Mouse (Mus musculus): Measurements from ENCODE around the gene Aloxe3.

DNA sequence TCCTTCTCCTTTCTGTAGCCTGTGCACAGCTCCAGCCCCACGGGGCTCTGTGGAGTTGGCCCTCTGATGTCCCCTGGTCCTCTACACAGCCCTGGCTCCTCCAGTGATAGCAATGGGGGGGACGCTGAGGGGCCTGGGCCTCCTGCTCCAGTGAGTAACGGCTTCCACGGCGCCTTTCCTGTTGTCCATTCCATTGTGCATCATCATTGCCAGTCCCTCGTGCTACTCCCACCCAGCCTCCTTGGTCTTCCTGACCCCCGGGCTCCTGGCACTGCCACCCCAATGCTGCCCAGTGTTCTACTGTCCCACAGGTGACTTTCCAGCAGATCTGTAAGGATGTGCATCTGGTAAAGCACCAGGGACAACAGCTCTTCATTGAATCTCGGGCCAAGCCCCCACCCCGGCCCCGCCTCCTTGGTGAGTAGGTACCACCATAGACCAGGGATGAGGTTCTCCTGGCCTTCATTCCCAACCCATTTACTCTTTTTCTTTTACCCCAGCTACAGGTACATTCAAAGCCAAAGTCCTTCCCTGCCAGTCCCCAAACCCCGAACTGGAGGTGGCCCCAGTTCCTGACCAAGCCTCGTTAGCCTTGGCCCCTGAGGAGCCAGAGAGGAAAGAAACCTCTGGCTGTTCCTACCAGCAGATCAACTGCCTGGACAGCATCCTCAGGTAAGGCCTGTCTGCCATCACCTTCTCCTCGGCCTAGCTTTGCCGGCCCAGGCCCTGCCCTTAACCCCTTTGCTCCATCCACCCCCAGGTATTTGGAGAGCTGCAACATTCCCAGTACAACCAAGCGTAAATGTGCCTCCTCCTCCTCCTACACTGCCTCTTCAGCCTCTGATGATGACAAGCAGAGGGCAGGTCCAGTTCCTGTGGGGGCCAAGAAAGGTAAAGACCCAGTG, 21.9 kb upstream of the Aloxe3 start:
- TF ChIP-seq CTCF (IDR thresholded peaks at IDR 0.05; ENCODE audit: control insufficient read depth, insufficient read depth, insufficient read length) = no peak
- no peak for TF ChIP-seq USF1 (IDR thresholded peaks at IDR 0.05; ENCODE audit: low read depth)
- no peak for TF ChIP-seq MYOG (IDR thresholded peaks at IDR 0.05; ENCODE audit: control insufficient read depth, extremely low read depth, insufficient read length)
- no peak for TF ChIP-seq MAX (IDR thresholded peaks at IDR 0.05)
- TF ChIP-seq MYOD1 (IDR thresholded peaks at IDR 0.05; ENCODE audit: control insufficient read depth, insufficient read length, low read depth) = no peak
- no peak for TF ChIP-seq FOSL1 (IDR thresholded peaks at IDR 0.05; ENCODE audit: insufficient read depth, low read length, poor library complexity, severe bottlenecking)

Data from C2C12 (cell line).